Mouse (Mus musculus): ENCODE measurements around the gene Trp73.

DNA sequence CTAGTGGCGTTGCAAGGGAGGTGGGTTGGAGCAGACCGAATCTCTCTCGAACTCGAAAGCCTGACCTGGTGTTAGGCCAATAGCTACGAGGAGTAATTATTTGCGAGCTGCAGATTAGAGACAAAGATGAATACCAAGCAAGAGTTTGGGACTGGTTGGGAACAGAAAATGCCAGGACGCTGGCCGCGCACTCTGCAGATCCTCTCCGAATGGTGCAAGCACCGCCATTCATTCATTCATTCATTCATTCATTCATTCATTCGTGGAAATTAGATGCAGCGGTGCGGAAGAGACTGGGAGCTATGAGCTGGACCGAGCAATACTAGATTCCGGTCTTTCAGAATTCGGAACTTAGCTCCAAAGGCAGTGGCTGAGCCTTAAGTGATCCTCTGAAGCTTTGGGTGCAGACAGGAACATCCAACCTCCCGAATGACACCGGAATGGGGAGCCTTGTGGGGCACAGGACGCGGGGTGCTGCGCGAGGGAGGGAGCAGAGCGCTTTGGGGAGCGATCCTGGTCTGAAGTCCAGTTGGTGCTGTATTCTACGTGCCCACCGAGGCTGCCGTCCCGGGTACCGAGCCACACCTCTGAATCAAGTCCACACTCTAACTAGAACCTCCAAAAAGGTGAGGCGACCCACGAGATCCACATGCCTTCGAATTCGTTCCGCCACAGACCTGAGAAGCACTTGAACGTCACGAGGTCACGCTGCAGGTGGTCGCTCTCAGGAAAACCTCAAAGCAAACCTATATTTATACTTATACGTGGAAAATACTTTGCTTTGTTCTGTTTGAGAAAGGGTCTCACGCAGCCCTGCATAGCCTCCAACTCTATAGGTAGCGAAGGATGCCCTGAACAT lies 1.2 kb upstream of the Trp73 start:
- no peak for TF ChIP-seq EP300 (IDR thresholded peaks at IDR 0.05; ENCODE audit: insufficient read depth, low read depth, low read length)
- no peak for TF ChIP-seq CTCF (IDR thresholded peaks at IDR 0.05; ENCODE audit: low read depth, low read length)
- TF ChIP-seq POLR2A (IDR thresholded peaks at IDR 0.05; ENCODE audit: insufficient read depth, low read length): no peak

Data from ES-Bruce4 (cell line).